Mouse (Mus musculus) NIH3T3 (cell line): Measurements from ENCODE around the gene Olfr484.
"Not testable (repeated sequence)": the region's sequence is repeated elsewhere in the genome, so short reads cannot be mapped to it uniquely, and the experiment has no call there.

ENCODE experiments used
- DNase-seq: peaks from one replicate; pipeline ENCODE4 v3.0.0-alpha.2; 2012; ENCODE audit warnings: low read depth

Gene Olfr484

DNA sequence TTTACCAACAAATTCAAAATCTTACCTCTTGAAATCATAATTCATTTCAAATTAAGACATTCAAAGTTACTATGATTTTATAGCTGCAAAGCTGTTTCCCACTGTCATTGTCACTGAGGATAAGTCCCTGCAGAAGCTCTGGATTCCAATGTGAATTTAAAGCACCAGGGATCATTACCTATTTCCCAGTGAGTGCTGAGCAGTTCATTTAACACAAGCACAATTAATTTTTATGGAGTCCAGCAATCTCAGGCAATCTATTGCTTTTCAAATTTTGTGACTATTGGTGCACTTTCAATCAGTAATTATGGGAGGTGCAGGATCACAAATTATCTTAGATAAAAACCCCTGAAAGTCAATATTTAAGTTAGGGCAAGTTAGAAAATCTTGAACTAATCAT, at the start of gene Olfr484:
TSS of gene Olfr484 (minus strand) at position 101 of the 400 bp plus-strand sequence.
- no peak for DNase-seq

DNA sequence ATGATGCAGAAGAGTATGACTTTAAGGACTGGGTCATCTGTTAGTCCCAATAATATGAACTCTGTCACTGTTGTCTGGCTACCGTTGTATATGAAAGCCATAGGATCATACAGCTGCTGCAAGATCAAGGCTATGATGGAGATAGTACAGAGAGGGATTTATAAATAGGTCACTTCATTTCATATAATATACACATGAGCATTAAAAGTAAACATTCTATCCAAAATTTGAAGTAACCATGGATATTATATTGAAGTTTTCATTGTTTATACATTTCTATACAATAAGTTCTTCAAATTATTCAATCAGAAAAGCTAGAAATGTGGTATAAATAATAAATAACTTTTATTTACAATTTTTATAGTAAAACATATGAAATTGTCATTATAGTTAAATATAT, 45.4 kb upstream of the Olfr484 start, which contains the start of gene Olfr486:
TSS of gene Olfr486 (minus strand) at position 101 of the 400 bp plus-strand sequence.
- DNase-seq, result not testable (repeated sequence)

GRCm38 (mm10) chr7:108159771-108160170, 32.5 kb upstream of the Olfr484 start, which contains the start of gene Olfr485:
Olfr485 (minus strand) TSS chr7:108159871.
- DNase-seq, result no peak

GRCm38 (mm10) chr7:108121416-108121815, 5.8 kb downstream of the Olfr484 start:
- no peak for DNase-seq

- DNase-seq, result no peak
Measured at GRCm38 (mm10) chr7:108120681-108121080, 6.6 kb downstream of the Olfr484 start.

GRCm38 (mm10) chr7:108100549-108100948, 26.7 kb downstream of the Olfr484 start, which contains the start of gene Olfr483:
Olfr483 (plus strand) TSS chr7:108100849.
- no peak for DNase-seq

DNA sequence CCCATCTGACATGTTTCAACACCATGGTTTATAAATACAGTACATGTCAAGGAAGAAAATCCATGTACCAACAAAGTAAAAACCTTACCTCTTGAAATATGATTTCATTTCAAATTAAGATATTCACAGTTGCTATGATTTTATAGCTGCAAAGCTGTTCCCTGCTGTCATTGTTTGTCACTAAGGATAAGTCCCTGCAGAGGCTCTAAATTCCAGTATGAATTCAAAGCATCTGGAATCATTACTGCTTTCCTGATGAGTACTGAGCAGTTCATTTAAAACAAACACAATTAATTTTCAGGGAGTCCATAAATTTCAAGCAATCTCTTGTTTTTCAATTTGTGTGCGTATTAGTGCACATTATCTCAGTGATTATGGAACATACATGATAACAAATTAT, 29.8 kb downstream of the Olfr484 start, which contains the start of gene Olfr482:
TSS of gene Olfr482 (minus strand) at position 101 of the 400 bp plus-strand sequence.
- no peak for DNase-seq

DNA sequence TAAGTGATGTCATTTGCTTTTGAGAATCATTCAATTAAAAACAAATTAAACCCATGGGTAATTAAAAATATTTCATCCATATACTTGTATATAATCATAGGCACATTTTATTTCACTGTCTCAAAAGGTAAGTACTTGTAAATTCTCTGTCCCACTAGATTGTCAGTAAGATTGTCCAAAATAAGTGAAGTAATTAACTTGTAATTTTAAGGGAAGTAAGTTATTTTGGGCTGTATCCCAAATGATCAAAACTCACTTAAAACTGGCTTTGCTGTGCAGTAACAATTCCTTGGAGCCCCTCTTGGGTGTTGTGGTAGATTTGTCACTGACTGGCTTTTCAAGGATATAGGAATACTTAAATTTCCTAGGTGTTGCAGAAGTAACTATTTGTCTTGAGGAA, 47.7 kb downstream of the Olfr484 start, which contains the start of gene Olfr481:
TSS of gene Olfr481 (plus strand) at position 301 of the 400 bp plus-strand sequence.
- no peak for DNase-seq
